Mouse (Mus musculus): ENCODE data around the gene Adam19.

DNA sequence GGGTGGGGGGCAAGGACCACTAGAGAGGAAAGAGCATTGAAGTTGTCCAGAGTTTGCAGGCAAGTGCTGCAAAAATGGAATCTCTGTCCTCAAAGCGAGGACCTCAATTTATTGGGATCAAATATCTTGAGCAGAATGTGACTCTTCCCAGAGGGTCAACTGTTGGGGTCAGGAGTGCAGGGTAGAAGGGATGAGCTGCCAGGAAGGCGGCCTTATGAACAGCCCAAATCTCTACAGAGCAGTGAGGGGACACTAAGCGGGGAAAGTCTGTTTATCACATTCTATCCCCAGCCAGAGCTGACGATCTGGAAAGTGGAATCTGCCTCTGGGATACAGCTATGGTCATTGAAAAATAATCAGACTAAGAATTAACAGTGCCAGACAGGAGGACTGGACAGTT is 138.4 kb downstream of the Adam19 start:
- TF ChIP-seq CTCF (IDR thresholded peaks at IDR 0.05; ENCODE audit: control insufficient read depth, insufficient read depth, insufficient replicate concordance, low read depth, low read length) (no peak), POLR2A (IDR thresholded peaks at IDR 0.05; ENCODE audit: control insufficient read depth, low read depth, low read length) (no peak)
